Mouse (Mus musculus): ENCODE measurements at regions not wholly inside any gene's neighbourhood (a gene's known extent, or its start where the extent isn't known, plus 50 kb on each side); places are given as distances from the start of the nearest gene placed in this dataset.

DNA sequence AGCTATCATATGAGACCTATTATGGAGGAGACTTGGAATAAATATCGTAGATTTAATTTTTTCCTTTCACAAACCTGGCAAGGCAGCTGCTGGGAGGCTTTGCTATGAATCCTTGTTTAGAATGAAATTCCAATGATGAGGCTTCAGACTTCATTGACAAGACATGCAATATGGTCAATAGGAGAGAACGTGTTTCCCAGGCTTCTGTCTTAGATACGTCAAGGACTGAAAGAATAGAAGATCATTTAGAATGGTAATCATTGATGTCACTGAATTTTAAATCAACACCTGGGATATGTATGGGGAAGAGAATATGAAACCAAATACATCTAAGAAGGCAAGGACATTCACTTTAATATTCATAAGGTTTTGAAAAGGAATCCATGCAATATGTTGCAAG lies 1393.6 kb downstream of the Efnb2 start:
- TF ChIP-seq CTCF (IDR thresholded peaks at IDR 0.05) = no peak
- TF ChIP-seq EP300 (IDR thresholded peaks at IDR 0.05) = no peak
